Mouse (Mus musculus) neural tube, embryonic 15.5 days (tissue): ENCODE measurements around the gene Rexo2. TPM values are rescaled to one million over a fixed set of nuclear protein-coding genes. Genes with fewer than 3 reads are reported as not detected.
"Not testable (repeated sequence)": the region's sequence is repeated elsewhere in the genome, so short reads cannot be mapped to it uniquely, and the experiment has no call there.

ENCODE experiments used
- ATAC-seq: fragments of 200-750 bp; cut with Nextera tagmentation; 2 replicates; pipeline ENCODE4 v1.8.0; 2017; ENCODE audit warnings: mild to moderate bottlenecking, moderate TSS enrichment, moderate library complexity; ENCODE audit not compliant: low FRiP score
- H3K27ac ChIP-seq: fragments of 300-500 bp; sonication (generic); replicated peaks from 2 replicates; pipeline ENCODE4 v1.5.1; 2015; ENCODE audit warnings: mild to moderate bottlenecking, inconsistent platforms
- H3K27me3 ChIP-seq: fragments of 300-500 bp; sonication (generic); replicated peaks from 2 replicates; pipeline ENCODE4 v1.6.1; 2015; ENCODE audit warnings: inconsistent platforms
- H3K36me3 ChIP-seq: fragments of 300-500 bp; sonication (generic); 2 replicates; pipeline ENCODE4 v1.6.1; 2015; ENCODE audit warnings: inconsistent platforms
- H3K4me1 ChIP-seq: fragments of 300-500 bp; sonication (generic); 2 replicates; pipeline ENCODE4 v1.6.1; 2015; ENCODE audit warnings: inconsistent platforms
- H3K4me2 ChIP-seq: fragments of 300-500 bp; sonication (generic); 2 replicates; pipeline ENCODE4 v1.6.1; 2015; ENCODE audit warnings: inconsistent platforms, mild to moderate bottlenecking, moderate library complexity
- H3K4me3 ChIP-seq: fragments of 300-500 bp; sonication (generic); replicated peaks from 2 replicates; pipeline ENCODE4 v1.5.1; 2015; ENCODE audit warnings: mild to moderate bottlenecking, inconsistent platforms
- H3K9ac ChIP-seq: fragments of 300-500 bp; sonication (generic); replicated peaks from 2 replicates; pipeline ENCODE4 v1.6.1; 2015; ENCODE audit warnings: mild to moderate bottlenecking, inconsistent platforms
- H3K9me3 ChIP-seq: fragments of 300-500 bp; sonication (generic); replicated peaks from 2 replicates; pipeline ENCODE4 v1.6.1; 2016; ENCODE audit warnings: inconsistent platforms
- WGBS: fragments of 180-500 bp; shearing (Covaris S2); methylation state at CpG from one replicate; pipeline ENCODE4 v1.1.7; 2015; ENCODE audit warnings: mixed read lengths; 5-methylcytosine and 5-hydroxymethylcytosine counted together
- polyA plus RNA-seq: library from polyadenylated mRNA; unstranded; fragments of >200 nt; fragmentation: Nextera tagmentation; extraction: Ambion mirVana; gene quantifications from 2 replicates; pipeline ENCODE4 v1.2.1, GENCODE M21; 2015

The Rexo2 gene
- polyA plus RNA-seq, 1 experiment from 2014 or later, result 133 TPM

DNA sequence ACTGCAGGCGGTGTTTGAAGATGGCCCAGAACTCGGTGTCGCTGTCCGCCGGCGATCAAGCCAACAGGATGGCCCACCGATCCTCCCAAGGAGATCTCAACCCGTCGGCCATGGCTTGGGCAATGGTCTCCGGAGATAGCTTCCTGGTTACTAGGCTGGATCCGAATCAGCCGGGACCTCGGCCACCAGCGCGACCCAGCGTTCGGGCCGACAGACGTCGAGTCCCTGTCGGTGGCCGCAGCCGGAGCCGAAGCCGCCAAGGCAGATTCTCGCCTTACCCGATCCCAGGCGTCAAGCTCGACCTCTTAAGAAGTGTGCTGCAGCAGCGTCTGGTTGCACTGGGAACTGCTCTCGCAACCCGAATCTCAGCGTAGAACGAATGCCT is 15.1 kb upstream of the Rexo2 start:
- Histone ChIP-seq H3K27me3 (no peaks in the 10 kb centered on the region; the same call in none of the 2 replicates), H3K27ac (peak overlapping the region; percentile 96), H3K9me3 (no peaks in the 10 kb centered on the region), H3K9ac (peak overlapping the region; percentile 77), H3K4me1 (peaks cover 26% of the 10 kb centered on the region), H3K36me3 (peaks cover 24% of the 10 kb centered on the region), H3K4me3 (peak overlapping the region; percentile 96), H3K4me2 (peak overlapping the region; percentile 90)
- peak; percentile 80 for ATAC-seq
- WGBS, result 3% methylated on average over 34 of the region's 34 CpGs

DNA sequence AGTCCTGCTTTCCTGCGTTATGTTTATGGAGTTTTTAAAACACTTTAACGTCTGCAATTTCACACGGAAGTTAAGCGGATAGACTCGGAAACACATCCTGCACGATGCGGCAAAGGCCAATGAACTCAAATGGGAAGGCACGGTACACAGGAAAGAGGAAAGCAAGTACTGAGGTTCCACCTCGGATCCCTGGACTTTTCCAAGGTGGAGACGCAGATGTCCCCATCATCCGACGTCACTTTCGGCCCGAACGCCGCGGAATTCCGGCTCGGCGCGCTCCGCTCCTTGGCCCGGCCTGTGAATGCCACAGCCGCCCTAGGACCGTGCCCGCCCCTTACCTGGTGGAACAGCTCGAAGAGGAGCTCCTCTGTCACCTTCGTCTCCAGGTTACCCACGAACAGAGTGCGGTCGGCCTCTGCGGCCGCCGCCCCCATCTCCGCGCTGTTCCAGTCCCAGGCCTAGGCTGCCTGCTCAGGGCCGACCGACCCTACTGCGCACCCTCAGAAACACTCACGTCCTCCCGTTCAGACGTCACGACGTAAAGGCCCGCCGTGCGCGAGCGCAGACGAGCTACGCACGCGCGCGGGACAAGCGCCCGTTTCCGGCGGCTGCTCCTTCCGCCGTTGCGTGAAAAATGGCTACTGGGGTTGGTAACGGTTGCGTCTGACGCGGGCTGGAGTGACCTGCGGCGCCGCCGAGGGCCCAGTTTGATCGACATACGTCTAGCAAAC is 14.6 kb upstream of the Rexo2 start, which contains the start of the genes Rbm7 and Gm5617:
TSS of gene Rbm7 (minus strand) at position 483 of the 731 bp plus-strand sequence.
TSS of gene Gm5617 (plus strand) at position 626 of the 731 bp plus-strand sequence.
- H3K27ac ChIP-seq, result peak within 1 kb of the TSS; percentile 96
- peak within 1 kb of the TSS; percentile 90 for H3K4me2 ChIP-seq
- WGBS, result under 1% methylated on average over 71 of the region's 72 CpGs
- ATAC-seq, result peak; percentile 100
- H3K4me3 ChIP-seq, result peak within 1 kb of the TSS; percentile 96
- peaks cover 28% of the 10 kb centered on the region for H3K36me3 ChIP-seq
- H3K9me3 ChIP-seq, result no peaks in the 10 kb centered on the region
- no peaks in the 10 kb centered on the region; the same call in none of the 2 replicates for H3K27me3 ChIP-seq
- peaks cover 26% of the 10 kb centered on the region for H3K4me1 ChIP-seq
- peak within 1 kb of the TSS; percentile 97 for H3K9ac ChIP-seq

DNA sequence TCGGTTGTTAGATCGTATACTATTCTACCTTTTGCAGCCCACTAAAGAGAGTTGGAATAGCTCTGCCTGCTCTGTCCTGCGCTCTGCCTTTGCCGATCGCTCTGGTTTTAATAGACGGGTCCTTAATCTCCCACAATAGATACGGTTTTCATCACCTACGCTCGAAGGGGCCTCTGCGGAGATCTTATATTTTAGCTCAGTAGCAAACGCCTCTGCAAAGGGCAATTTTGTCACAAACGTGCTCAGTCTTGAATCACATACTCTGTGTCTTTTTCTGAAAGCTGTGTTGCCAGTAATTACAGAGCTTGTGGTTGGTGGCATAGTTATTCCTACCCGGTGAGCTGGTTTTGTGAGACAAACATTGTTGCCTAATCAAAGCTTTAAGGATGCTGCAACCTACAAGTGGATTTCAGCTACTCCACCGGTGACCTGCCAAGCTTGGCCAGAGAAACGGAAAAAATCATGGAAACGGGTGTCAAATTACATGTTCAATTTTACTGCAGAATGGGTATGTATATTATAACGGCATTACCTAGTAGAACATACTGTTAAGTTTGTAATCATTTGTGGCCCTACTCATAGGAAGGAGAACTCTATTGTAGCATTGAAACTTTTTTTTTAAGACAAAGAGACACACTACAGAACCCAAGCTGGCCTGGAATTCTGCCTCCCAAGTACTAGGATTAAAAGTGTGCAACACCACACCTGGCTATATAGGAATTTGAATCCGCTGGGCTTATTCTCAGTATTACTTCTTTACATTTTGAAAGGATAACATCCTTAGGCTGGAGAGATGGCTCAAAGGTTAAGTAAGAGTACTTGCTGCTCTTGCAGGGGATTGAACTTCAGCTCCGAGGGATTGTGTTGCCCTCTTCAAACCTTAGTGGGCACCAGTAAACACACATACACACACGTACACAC is 1.1 kb upstream of the Rexo2 start:
- Histone ChIP-seq H3K27me3 (no peaks in the 10 kb centered on the region), H3K9ac (peak overlapping the region; percentile 7; the same call in 1 of the 2 replicates), H3K4me1 (peaks cover 14% of the 10 kb centered on the region), H3K9me3 (no peaks in the 10 kb centered on the region), H3K27ac (no peak overlapping the region), H3K36me3 (peaks cover 11% of the 10 kb centered on the region; the same call in 1 of the 2 replicates), H3K4me2 (peak overlapping the region; percentile 90), H3K4me3 (peak overlapping the region; percentile 90)
- 36% methylated on average over 20 of the region's 20 CpGs for WGBS
- no peak for ATAC-seq

DNA sequence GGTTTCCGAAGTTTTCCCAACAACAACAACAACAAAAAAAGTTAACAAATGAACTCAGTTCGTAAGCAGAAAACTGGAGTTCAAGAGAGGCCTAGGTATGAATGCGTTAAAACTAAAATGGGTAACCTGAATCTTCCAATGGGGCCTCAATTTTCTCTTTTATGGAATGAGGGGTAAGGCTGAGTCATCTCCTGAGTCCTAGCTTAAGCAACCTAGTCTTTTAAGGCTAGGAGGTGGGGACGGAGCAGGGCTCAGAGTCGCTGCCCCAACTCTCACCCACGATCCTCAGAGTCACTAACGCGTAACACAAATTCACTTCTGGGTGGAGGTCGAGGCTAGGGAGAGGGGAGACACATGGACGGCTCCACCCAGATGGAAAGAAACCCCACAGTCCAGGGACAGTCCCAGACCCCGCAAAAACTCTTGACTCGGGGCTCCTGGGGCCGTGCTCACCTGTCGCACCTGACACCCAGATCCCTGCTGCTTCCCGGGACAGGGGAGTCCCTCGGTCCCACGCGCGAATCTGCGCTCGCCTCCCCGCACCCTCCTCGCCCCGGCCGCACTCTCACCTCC is 499 bp downstream of the Rexo2 start:
- Histone ChIP-seq H3K27me3 (no peaks in the 10 kb centered on the region), H3K4me2 (peak overlapping the region; percentile 90), H3K4me3 (peak overlapping the region; percentile 90), H3K9me3 (no peaks in the 10 kb centered on the region), H3K36me3 (peaks cover 11% of the 10 kb centered on the region; the same call in 1 of the 2 replicates), H3K9ac (peak overlapping the region; percentile 78), H3K27ac (no peak overlapping the region), H3K4me1 (peaks cover 14% of the 10 kb centered on the region)
- peak; percentile 36 for ATAC-seq
- whole genome bisulfite sequencing, result 6% methylated on average over 24 of the region's 25 CpGs

DNA sequence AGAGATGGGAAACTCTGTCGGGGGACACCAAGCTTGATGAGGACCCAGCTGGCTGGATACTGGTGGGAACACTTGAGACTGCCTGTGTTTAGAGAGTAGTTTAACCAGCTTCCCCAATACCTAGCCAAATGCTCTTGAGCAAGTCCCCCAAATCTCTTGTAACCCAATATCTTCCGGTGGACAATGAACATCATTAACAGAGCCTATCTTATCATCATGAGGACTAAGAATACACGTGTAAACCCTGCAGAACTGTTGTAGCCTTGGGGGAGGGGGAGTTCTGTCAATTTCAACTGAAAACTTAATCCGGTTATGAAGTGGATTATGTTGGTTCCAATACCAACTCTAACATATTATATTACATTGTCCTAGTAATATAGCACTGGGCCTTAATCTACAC is 1.6 kb downstream of the Rexo2 start:
- H3K9me3 ChIP-seq, result no peaks in the 10 kb centered on the region
- H3K27ac ChIP-seq, result no peak overlapping the region
- H3K4me3 ChIP-seq, result no peak overlapping the region
- peaks cover 14% of the 10 kb centered on the region for H3K4me1 ChIP-seq
- whole genome bisulfite sequencing, result 92% methylated on average over 4 of the region's 4 CpGs
- no peaks in the 10 kb centered on the region for H3K27me3 ChIP-seq
- no peak overlapping the region for H3K9ac ChIP-seq
- no peak overlapping the region for H3K4me2 ChIP-seq
- peaks cover 18% of the 10 kb centered on the region; the same call in 1 of the 2 replicates for H3K36me3 ChIP-seq
- no peak for ATAC-seq

DNA sequence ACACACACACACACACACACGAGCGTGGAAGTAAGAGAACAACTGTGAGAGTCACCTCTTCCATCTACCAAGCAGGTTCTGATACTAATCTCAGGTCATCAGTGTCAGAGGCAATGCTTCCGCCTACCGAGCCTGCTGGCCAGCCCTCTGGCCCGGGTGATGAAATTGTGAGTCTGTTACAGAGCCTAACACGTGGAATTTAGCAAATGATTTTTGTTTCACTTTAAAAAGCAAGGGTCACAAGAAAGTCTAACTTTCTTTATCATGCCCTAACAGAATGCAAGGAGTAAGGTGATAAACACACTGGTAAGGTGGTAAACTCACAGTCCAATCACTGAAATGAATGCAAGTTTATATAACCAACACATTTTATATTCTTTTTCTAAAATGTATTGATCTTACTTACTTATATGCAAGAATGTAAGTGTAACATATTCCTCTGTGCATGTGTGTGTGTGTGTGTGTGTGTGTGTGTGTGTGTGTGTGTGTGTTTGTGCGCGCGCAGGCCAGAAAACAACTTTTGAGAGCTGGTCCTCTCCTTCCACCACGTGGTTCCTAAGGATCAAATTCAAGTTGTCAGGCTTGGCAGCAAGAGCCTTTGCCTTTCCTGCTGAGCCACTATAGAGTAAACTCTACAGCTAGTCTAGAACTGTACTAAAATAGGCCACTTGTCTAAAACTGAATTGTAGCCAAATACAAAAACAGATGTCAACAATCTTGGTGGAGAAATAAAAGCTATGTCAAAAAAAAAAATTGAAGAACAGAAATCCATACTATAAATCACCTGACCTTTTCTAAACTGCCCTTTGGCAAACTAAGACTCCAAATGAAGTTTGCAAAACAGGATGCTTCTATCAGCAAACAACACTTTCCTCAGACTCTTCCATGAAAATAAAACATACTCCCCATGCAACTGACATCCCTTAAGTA is 3.9 kb downstream of the Rexo2 start:
- no peak for ATAC-seq
- H3K4me1 ChIP-seq, result peaks cover 14% of the 10 kb centered on the region
- no peak overlapping the region for H3K27ac ChIP-seq
- H3K36me3 ChIP-seq, result peaks cover 23% of the 10 kb centered on the region; the same call in 1 of the 2 replicates
- no peaks in the 10 kb centered on the region for H3K9me3 ChIP-seq
- H3K9ac ChIP-seq, result no peak overlapping the region
- H3K4me3 ChIP-seq, result no peak overlapping the region
- no peak overlapping the region for H3K4me2 ChIP-seq
- H3K27me3 ChIP-seq, result no peaks in the 10 kb centered on the region
- WGBS, result 98% methylated on average over 10 of the region's 10 CpGs

DNA sequence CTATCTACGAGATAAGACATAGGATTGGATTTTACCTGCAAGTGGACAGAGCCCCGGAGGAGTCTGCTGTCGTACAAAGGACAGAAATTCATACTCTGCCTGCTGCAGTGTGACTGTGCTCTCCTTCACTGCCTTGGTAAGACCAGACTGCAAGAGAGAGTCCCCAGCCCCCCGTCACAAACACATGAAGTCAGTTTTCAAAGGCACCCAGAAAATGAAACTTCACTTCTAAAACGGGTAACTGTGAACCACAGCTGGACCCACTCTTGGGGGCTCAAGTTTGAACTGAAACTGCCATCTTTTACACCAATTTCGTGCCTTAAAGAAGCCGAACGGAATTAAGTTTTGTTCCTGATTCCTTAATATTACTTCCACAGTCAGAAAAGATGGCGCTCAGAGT is 6.1 kb downstream of the Rexo2 start:
- H3K4me3 ChIP-seq, result no peak overlapping the region
- no peaks in the 10 kb centered on the region for H3K27me3 ChIP-seq
- 95% methylated on average over 9 of the region's 9 CpGs for WGBS
- peaks cover 35% of the 10 kb centered on the region for H3K36me3 ChIP-seq
- H3K27ac ChIP-seq, result no peak overlapping the region
- no peak overlapping the region for H3K4me2 ChIP-seq
- no peaks in the 10 kb centered on the region for H3K9me3 ChIP-seq
- no peak for ATAC-seq
- peaks cover under 1% of the 10 kb centered on the region for H3K4me1 ChIP-seq
- no peak overlapping the region for H3K9ac ChIP-seq

DNA sequence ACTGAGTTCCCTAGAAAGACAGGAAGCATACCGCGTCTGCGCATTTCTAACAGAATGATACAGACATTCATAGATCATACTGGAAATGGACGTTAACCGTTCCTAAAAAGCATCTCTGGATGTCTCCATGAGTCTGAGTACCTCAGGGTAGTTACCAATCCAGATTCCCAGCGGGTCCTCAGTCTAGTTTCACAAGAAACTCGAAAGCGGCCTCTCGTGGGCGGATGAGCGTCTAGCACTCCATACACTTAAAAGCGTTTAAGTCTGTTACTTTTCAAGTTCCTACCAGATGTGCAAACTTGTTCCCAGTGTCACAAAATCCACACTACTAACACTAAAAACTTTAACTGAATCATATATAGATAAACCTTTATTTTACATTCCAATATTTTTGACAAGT is 7.3 kb downstream of the Rexo2 start:
- Histone ChIP-seq H3K9ac (no peak overlapping the region), H3K4me1 (no peaks in the 10 kb centered on the region), H3K27me3 (no peaks in the 10 kb centered on the region), H3K27ac (no peak overlapping the region), H3K4me2 (no peak overlapping the region), H3K36me3 (peaks cover 34% of the 10 kb centered on the region), H3K4me3 (no peak overlapping the region), H3K9me3 (no peaks in the 10 kb centered on the region)
- WGBS, result 96% methylated on average over 12 of the region's 12 CpGs
- no peak for ATAC-seq

DNA sequence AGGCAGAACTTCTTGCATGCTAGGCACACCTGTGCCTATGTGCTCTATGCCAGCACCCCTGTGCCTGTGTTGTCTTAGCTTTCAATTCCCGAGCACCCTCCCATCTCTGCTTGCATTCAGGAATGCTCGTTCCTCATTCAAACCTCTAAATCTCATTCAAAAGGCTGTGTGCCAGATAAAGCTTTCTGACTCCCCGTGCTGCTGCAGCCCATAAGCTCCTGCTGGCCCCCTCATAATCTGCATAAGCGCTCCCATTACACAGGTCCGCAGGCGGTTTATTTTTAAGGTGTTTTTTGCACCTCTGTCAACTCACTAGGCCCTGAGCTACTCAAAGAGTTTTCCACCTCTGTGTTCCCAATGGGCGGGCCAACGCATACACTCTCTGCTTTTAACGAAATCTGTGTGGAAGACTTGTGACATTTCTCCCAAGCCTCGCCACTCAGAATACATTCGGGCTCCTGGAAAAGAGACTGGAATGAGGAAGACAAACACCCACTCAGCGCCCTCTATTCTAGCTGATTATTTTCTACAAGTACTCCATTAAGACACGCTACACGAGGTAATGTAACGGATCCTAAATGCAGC is 7.9 kb downstream of the Rexo2 start:
- 89% methylated on average over 15 of the region's 15 CpGs for WGBS
- no peak overlapping the region for H3K9ac ChIP-seq
- H3K4me1 ChIP-seq, result no peaks in the 10 kb centered on the region
- no peak overlapping the region for H3K4me3 ChIP-seq
- no peak overlapping the region for H3K27ac ChIP-seq
- no peaks in the 10 kb centered on the region for H3K27me3 ChIP-seq
- no peaks in the 10 kb centered on the region for H3K9me3 ChIP-seq
- no peak for ATAC-seq
- H3K36me3 ChIP-seq, result peaks cover 36% of the 10 kb centered on the region
- no peak overlapping the region for H3K4me2 ChIP-seq

DNA sequence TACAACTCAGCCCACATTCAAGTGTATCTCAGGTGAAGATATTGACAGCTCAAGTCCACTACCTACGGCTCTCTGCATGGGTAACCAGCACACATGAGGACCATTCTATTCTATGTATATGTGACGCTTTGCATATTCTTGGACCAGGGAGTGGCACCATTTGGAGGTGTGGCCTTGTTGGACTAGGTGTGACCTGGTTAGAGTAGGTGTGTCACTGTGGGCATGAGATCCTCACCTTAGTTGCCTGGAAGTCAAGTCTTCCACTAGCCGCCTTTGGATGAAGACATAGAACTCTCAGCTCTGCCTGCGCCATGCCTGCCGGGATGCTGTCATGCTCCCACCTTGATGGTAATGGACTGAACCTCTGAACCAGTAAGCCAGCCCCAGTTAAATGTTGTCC is 13.0 kb downstream of the Rexo2 start:
- H3K9me3 ChIP-seq, H3K4me2 ChIP-seq, ATAC-seq, H3K4me1 ChIP-seq, H3K9ac ChIP-seq, H3K27ac ChIP-seq, H3K27me3 ChIP-seq, H3K4me3 ChIP-seq: not testable (repeated sequence)
- H3K36me3 ChIP-seq, result peaks cover 29% of the 10 kb centered on the region
- 95% methylated on average over 5 of the region's 5 CpGs for WGBS
